Mouse (Mus musculus) MN1 (cell line): ENCODE results near the gene Hist2h3c1.
"Not testable (repeated sequence)": the region's sequence is repeated elsewhere in the genome, so short reads cannot be mapped to it uniquely, and the experiment has no call there.

Experiments used
- DNase-seq: peaks from one replicate; pipeline ENCODE4 v3.0.0-alpha.2; 2016; ENCODE audit warnings: low spot score

Gene Hist2h3c1

DNA sequence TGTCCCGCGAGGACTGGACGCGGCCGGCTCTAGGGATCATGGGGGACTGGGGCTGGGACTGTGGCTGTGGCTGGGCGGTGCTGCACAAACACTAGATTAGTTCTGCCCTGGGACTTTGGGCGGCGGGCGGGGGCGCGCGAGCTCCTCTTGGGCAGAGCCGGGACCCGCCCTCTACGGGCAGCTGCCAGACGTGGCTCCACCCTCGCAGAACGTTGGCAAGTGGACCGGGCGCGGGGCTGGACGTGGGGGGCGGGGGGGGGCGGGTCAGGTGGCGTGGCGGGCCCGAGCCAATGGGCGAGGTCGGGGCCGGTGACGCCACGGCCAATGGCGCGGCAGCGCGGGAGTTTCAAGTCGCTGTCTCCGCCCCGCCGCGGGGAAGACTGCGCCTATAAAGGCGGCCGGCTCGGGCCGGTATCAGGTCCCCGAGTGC, at the start of gene Hist2h3c1:
TSS of gene Hist2h3c1 (plus strand) at position 259 of the 430 bp plus-strand sequence.
- not testable (repeated sequence) for DNase-seq

DNA sequence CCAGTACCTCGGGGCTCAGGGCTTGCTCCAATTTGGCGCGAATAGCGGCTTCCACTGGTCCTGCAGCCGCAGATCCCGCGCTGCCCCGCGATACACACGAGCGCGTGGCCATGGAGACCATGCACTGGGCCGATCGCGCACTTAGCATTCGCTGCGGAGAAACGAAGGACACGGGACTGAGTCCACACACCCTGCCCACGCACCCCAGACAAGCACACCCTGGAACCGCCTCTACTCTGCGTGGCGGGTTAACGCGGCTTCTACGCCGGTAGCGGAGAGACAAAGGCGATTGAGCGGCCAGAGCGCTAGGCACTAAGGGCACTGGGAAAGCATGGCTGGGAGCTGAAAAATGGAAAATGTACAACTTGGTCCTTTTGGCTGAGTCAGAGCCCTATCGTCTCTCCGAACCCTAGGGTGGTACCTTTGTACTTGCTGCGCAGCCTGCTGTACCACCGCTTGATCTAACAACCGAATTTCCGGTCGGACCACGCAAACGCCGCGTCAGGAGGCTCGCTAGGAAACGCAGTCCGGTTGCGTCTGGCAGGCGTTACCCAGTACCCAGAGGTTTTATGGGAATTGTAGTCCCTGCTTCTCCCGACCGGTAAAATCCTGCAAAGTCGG, 49.2 kb upstream of the Hist2h3c1 start:
- peak; percentile 93 for DNase-seq

DNA sequence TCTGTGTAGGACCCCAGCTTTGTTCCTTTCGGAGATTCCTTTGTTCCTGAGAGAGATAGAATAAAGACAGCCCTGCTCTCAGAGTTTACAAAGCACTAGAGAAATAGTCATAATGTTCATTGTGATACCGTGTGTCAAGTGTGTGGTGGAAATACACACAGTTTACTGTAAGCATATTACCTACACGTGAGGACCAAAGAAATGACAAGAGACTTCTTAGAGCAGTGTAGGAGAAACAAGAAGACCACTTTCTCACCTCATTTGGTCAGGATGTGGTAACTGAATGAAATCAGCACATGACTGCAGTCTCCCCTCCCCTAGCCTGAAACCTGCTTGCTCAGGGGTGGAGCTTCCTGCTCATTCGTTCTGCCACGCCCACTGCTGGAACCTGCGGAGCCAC, 48.3 kb upstream of the Hist2h3c1 start:
- peak; percentile 75 for DNase-seq

DNA sequence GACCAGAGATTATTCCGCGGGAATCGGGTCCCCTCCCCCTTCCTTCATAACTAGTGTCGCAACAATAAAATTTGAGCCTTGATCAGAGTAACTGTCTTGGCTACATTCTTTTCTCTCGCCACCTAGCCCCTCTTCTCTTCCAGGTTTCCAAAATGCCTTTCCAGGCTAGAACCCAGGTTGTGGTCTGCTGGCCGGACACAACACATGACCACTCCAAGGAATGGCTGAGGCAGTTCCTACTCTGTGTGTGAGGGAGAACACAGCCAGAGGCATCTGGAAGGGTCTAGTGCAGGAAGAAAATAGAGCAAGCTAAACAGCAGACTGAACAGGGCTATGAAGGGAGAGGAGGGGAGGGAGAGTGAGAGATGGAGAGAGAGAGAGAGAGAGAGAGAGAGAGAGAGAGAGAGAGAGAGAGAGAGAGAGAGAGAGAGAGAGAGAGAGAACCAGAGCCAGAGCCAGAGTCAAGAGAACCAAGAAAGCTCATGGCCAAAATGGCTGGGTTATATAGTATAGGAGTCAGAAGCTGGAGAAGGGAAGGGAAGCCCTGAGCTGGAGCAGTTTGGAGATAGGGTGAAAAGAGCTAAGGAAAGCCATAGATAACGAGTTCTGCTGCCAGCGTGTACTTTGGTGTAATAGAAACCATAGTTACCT, 47.8 kb upstream of the Hist2h3c1 start:
- DNase-seq, result not testable (repeated sequence)

DNA sequence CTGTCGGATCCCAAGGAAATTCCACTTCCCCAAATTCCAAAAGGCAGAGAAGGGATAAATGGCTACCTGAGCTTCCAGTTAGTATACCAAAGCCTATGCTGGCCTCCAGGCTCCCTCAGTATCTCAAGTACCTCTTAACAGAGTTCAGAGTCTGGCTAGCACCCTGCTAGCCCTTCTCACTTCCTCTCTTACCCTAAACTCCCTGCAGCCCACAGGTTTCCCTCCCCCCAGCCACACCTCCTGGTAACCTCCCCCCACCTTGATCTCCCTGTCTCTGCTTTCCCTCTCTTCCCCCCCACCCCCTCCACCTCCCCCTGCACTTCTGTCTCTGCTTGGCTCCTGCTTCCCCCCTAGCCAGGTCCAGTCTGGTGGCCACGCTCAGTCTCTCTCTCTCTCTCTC, 46.8 kb upstream of the Hist2h3c1 start:
- DNase-seq, result no peak

DNA sequence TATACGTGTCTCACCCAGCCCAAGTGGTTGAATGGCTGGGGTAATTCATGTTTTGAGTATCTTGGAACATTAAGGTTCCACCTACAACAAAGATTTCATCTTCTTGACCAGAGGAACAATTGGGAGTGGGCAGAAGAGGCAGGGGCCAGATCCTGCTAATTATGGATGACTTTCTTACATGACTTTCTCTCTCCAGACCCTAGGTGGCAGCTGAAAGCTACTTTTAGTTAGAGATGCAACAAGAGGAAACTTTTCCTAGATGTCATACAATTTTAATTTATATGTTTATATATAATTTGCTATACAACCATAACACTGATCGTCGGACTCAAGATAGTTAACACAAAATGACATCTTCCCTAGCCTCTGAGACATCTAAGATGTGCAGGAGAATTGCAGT, 38.7 kb upstream of the Hist2h3c1 start:
- DNase-seq, result no peak

DNA sequence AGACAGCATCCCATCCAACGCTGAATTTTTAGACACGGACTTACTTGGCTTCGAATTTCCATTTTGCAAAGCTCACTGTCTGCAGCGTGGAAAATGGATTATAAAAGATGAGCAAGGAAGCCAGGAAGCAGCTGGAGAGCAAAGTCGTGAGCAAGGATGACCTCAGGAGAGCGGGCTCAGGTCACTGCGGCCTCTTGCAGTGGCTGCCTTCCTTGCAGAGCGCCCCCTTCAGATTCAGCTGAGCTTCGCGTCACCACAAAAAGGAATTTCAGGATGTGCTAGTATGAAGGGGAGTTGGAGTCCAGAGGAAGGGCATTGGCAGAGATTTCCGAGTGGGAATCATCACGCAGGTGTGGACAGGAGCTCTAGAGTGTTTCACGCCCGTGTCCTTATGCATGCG, 37.2 kb upstream of the Hist2h3c1 start:
- peak; percentile 83 for DNase-seq

DNA sequence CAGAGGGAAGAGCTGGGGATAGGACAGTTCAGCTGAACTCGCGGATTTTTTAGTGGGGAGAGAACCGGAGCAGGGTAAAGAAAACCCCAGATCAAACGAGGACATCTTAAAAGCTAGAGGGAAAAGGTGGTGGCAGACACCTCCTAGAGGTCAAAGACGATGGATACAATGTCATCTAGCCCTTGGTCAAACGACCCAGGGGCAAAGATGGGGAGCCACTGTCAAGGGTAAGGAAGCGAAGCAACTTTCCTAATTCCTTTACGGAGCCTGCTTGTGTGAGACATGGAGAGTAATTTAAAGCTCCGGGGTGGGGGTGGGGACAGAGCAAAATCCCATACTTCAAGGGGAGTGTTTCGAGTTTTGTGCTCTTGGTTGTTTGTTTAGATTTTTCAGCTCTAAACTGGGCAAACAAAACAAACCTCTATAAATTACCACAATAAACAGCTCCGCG, 27.3 kb upstream of the Hist2h3c1 start:
- peak; percentile 63 for DNase-seq

DNA sequence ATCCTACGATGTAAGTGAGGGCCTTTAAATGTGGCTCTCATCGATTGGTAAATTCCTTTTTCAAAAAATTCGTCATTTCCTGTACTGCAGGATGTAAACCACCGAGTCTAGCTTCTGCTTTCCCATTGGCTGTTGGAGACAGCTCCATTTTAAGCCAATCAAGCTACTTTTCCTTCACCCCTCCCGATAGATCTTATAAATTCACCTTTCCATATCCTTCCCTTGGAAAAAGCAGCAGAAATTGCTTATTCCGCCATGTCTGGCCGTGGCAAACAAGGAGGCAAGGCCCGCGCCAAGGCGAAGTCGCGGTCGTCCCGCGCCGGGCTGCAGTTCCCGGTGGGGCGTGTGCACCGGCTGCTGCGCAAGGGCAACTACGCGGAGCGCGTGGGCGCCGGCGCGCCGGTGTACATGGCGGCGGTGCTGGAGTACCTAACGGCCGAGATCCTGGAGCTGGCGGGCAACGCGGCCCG, 26.8 kb upstream of the Hist2h3c1 start, which contains the start of the genes Bola1 and Hist2h2ab:
TSS of gene Bola1 (minus strand) at position 49 of the 470 bp plus-strand sequence.
TSS of gene Hist2h2ab (plus strand) at position 205 of the 470 bp plus-strand sequence.
- peak; percentile 87 for DNase-seq

DNA sequence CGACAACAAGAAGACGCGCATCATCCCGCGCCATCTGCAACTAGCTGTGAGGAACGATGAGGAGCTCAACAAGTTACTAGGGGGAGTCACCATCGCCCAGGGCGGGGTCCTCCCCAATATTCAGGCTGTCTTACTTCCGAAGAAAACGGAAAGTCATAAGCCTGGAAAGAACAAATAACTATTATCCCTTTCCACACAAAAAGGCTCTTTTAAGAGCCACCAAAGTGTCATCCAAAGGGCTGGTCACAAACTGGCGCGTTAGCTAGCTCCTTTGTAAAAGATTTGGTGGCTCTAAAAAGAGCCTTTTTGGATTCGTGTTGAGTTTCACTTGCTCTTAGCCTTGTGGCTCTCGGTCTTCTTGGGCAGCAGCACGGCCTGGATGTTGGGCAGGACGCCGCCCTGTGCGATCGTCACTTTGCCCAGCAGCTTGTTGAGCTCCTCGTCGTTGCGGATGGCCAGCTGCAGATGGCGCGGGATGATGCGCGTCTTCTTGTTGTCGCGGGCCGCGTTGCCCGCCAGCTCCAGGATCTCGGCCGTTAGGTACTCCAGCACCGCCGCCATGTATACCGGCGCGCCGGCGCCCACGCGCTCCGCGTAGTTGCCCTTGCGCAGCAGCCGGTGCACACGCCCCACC, 26.2 kb upstream of the Hist2h3c1 start:
- DNase-seq, result peak; percentile 67

DNA sequence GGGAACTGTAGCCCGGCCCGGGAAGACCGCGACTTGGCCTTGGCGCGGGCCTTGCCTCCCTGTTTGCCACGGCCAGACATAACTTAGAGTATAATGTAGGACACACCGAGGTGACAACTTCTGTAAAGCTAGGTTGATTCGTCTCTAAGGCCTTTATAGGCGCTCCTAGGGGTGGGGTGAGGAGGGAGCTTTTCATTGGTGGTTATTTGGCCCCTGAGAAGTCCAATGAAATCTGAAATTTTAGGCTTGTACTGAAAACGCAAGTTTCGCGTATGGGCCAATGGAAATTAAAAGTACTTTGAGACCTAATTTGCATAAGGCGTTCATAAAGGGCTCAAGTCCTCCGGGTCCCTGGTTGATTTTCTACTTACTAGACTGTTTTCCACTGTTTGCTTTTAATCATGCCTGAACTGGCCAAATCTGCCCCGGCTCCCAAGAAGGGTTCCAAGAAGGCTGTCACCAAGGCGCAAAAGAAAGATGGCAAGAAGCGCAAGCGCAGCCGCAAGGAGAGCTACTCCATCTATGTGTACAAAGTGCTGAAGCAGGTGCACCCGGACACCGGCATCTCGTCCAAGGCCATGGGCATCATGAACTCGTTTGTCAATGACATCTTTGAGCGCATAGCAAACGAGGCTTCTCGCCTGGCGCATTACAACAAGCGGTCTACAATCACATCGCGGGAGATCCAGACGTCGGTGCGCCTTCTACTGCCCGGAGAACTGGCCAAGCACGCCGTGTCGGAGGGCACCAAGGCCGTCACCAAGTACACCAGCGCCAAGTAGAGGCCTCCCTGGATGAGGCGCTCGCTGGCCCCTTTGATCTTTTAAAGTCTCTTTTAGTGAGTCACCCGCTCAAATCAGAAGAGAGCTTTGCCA, 25.5 kb upstream of the Hist2h3c1 start, which contains the start of the genes Hist2h2ac and Hist2h2be:
TSS of gene Hist2h2ac (minus strand) at position 116 of the 875 bp plus-strand sequence.
TSS of gene Hist2h2be (plus strand) at position 355 of the 875 bp plus-strand sequence.
- peak; percentile 94 for DNase-seq

DNA sequence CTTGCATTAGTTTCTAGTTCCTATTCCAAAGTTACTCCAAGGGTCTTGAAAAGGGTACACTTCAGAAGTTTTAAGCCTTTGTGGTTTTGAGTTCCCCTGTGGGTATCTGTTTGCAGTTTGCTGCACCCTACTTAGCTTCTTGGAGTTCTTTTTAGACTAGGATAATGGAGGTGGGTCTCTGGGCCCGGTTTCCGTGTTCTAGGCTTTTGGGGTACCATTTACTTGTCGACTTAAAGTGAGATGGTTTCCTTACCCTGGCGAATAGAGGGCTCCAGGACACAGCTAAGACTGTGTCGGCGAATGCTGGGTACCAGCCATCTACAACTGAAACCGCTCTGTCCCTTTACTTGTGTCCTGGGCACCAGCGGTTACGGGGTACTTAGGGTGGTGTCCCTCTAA, 24.8 kb upstream of the Hist2h3c1 start:
- DNase-seq, result peak; percentile 34

DNA sequence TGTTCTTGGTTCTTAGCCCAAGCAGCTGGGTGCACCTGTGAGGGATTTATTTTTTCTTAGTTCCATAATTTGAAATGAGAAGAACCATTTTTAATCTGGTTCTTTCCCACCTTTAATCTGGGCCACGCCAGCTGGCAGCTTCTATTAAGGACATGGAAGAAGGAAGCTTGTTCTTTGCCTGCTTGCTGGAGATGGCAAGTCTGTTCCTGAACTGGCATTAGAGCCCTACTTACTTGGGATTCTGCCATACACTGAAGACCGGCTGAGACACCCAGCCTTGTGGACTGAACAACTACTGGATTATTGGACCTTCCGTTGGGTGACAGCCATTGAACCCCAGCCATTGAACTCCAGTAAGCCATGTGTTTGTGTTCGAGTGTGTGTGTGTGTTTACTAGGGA, 23.7 kb upstream of the Hist2h3c1 start:
- no peak for DNase-seq

DNA sequence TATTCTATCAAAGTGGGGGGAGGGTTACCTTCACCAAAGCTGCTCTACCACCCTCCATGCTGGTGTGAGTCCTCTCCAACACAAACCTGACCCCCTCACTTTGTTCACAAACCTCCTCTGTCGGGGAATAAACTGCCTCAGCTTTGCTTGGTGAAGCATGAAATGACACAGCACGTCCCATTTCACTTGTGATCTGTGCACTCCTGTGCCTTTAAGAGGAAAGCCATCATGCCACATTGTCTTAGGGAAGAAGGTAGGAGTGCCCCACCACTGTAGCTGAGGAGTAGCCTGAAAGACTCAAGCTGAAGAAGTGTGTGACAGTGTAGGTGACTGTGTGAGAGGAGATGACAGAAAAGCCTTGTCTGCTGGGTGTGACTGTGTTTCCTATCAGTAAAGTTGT, 21.1 kb upstream of the Hist2h3c1 start:
- no peak for DNase-seq

DNA sequence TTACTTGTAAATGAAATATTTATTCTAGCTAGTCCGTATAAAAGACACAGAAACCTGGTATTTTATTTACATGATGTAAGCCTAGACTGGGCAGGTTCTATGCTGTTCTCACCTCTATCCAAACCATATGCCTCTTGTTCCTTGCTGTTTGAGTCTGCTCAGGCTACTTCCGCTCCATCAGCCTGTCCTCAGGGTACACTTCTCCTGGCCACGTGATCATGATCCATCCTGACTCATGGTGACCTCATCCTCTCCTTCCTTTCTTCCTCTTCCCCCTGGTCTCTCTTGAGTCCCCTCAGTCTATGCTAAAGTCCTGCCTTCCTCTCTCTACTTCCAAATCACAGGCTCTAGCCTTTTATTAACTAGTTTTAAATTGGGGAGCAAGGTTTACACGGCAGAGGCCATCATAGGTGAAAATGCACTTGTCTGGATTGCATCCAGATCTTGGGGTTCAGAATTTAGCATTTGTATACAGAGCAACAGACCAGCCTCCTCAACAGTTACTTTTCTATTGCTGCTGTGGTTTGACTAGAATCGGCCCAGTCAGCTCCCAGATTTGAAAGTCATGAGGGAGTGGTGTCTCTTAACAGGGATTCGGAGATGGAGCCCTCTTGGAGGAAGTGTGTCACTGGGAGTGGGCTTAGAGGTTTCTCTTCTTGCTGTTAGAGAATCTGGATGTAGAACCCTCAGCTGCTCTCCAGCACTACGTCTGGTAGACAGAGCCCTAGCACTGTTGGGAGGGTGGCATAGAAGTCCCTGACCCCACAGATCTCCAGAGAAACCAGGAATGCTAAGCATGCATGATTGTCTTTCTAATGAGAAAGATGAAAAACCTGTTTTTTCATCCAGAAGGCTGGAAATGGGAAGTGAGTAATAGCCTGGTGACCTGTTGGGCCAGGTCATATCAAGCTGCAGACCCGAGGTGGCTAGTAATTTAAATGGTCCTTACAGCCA, 19.5 kb upstream of the Hist2h3c1 start:
- DNase-seq, result peak; percentile 56

DNA sequence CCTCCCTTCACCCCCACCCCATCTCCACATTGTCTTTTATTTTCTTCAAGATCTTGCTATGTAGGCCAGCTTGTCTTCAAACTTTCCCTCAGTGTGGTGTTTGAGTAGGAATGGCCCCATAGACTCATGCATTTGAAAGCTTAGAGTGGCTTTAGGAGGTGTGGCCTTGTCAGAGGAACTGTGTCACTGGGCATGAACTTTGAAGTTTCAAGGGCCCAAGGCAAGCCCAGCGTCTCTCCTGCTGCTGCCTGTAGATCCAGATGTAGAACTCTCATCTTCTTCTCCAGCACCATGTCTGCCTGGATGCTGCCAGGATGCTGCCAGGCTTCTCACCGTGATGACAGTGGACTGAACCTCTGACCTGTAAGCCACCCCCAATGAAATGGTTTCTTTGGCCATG, 17.7 kb upstream of the Hist2h3c1 start:
- DNase-seq, result no peak

DNA sequence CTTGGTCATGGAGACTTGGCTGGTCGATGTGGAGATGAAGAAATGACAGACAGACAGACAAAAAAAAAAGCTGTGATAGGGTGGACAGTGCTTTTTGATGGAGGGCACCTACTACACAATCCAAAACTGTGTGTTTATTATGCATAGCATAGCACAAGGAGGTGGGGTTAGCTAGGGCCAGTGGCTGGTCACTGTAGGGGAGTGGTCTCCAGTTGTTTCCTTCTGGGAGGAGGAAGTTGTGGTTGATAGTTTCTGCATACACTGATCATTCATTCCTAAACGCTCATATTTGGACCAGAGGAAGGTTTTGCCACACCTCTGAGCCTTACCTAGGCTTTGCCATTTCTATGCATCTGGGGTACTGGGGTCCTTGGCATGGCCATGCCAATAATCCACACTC, 16.1 kb upstream of the Hist2h3c1 start:
- DNase-seq, result no peak

DNA sequence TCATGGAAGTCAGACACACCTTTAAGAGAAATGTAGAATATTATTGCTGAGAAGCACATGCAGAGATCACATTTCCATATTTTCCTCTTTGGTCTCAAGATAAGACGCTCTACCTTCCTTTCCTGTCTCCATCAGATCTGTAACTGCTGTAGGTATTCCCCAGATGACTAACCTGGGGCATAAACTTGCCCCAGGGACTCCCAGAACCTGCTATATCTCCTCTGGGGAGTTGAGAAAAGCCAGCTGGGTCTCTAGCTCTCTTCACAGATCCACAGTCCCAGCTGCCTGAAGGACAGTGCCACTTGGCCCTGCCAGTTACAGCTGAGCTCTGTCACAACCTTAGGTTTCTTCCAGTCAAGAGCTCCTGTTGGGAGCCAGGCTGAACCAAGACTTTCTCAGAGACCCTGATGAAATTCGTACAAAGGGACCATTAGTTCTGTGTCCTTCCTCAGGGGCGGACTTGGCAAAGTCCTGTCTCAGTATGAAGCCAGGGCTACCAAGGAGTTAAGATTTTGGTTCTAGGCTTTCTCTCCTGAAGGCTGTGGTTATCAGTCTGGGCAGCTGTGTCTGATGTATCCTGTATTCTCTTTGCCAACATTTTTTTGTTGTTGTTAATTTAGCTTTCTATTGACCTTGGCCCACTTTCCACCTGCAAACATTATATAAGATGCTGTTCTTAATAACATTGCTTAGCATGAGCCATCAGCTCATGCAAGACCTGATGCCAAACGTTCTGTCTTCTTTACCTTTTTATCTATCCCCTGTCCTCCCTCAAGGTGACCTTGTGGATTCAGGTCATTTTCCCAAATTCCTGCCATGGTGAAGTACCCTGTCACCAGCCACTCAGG, 15.4 kb upstream of the Hist2h3c1 start:
- DNase-seq, result no peak

DNA sequence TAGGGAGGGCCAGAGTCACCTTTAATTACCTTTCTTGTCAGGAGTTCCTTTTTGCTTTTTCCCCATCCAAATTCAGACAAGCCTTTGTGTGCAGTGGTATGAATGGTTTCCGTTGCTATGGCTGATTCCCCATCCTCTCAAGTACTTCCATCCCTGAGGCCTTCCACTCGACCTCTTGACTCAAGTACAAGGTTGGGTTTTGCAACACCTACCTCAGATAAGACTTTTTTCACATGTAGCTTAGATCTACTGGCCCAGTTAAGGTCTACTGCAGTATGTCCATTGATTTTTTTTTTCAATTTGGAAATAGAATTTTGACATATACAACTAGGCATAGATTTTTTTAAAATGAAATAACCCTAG, 14.7 kb upstream of the Hist2h3c1 start:
- no peak for DNase-seq

DNA sequence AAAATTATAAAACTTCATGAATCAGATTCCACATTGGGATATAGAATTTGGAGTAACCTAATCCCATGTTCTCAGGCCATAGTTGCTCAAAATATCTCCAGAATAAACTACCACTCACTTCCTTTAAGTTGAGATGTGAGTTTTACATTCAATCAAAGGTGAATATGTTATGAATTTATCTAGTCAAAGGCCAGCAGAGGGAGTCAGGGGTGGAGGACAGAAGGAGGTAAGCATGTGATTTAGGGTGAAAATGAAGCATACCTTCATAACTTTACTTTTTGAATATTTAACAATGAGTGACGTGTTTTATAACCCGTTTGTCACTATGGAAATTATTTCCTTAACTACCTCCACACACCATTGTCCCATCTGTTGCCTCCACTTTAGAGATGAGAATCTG, 11.6 kb upstream of the Hist2h3c1 start:
- no peak for DNase-seq
